Mouse (Mus musculus): ENCODE data around the gene Sct.

DNA sequence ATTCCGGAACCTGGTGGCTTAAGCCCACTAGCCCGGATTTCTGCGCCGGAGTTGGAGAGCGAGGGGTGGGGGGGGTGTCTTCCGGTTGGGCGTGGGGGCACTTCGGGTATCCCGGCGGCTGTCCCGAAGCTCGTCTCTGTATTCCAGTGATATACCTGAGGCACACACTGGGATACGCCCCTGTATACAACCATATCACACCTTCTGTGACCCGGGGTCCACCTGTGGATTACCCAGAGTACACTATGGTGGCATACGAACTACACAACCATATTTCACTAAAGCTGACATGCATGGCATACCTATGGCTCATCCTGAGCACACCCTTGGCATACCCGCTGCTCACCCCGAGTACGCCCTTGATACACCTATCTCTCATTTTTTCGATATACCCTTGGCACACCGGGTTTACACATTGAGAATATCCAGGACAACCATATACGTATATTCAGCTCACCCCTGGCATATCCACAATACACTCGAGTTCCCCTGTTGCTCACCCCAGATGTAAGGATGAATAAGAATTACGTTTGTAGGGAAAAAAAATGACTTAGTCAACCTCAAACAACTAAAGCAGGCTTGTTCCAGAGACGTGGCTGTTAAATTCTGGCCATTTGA lies 49.5 kb upstream of the Sct start:
- TF ChIP-seq EP300 (IDR thresholded peaks at IDR 0.05): no peak
- TF ChIP-seq CTCF (IDR thresholded peaks at IDR 0.05): no peak
